Comparison of ENCODE assay signal across 8 mouse cellular contexts in the genomic region with DNA sequence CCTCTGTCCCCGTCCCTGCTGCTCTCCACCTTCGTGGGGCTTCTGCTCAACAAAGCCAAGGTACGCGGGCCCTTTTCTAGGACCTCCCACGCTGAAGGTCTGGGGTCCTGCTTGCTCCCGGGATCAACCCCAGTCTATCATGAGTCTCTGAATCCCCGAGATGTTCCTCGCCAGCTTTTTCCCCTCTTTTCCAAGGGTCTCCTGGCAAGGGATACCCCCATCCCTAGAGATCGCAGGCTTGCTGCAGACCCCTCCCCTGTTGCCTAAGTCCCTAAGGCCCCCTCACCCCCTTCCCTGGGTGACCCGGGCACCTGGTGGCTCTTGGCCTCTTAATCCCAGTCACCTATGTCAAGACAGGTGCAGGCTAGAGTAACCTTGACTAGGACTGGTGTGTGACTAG. TPM values are rescaled to one million over a fixed set of nuclear protein-coding genes. Genes with fewer than 3 reads are reported as not detected.
DNase-seq lines count a peak whose midpoint lies in the region; ATAC-seq and TF ChIP-seq lines count a peak whose summit lies in the region.

No protein-coding gene starts in this region.

- H3K4me1 ChIP-seq in cerebellum, adult 2 months (ENCODE audit: control insufficient read depth, insufficient read depth, low read length) = peaks cover 23% of the 10 kb centered on the region
- peaks cover 18% of the 10 kb centered on the region; the same call in 1 of the 2 replicates for H3K4me1 ChIP-seq in spleen, adult 2 months (ENCODE audit: control insufficient read depth, insufficient read depth, insufficient read length)
- H3K4me1 ChIP-seq in limb, embryonic 15.5 days = peaks cover 59% of the 10 kb centered on the region

- H3K9ac ChIP-seq in limb, embryonic 15.5 days = peak overlapping the region; percentile 47

- TF ChIP-seq CTCF in cerebellum, adult 2 months (IDR thresholded peaks at IDR 0.05; ENCODE audit: borderline replicate concordance, insufficient read depth, low read depth, low read length) = no peak
- no peak for TF ChIP-seq CTCF in spleen, adult 2 months (IDR thresholded peaks at IDR 0.05; ENCODE audit: extremely low read depth, insufficient read depth, insufficient read length, insufficient replicate concordance)

- peak overlapping the region; percentile 98 for H3K4me2 ChIP-seq in limb, embryonic 15.5 days

- WGBS in cerebellum, adult 2 months = 0% methylated on average over 10 of the region's 10 CpGs
- 19% methylated on average over 10 of the region's 10 CpGs for WGBS in spleen, adult 2 months
- WGBS in limb, embryonic 15.5 days = 4% methylated on average over 10 of the region's 10 CpGs

- H3K9me3 ChIP-seq in limb, embryonic 15.5 days = no peaks in the 10 kb centered on the region

- no peak for TF ChIP-seq POLR2A in cerebellum, adult 2 months (IDR thresholded peaks at IDR 0.05; ENCODE audit: borderline replicate concordance, insufficient read depth, low read length)
- TF ChIP-seq POLR2A in spleen, adult 2 months (IDR thresholded peaks at IDR 0.05; ENCODE audit: low read depth, low read length) = no peak

- no peaks in the 10 kb centered on the region for H3K27me3 ChIP-seq in cerebellum, adult 2 months (ENCODE audit: control insufficient read depth, insufficient read depth, low read length)
- H3K27me3 ChIP-seq in spleen, adult 2 months (ENCODE audit: control insufficient read depth, insufficient read depth, low read length) = peaks cover 9% of the 10 kb centered on the region
- H3K27me3 ChIP-seq in limb, embryonic 15.5 days = peaks cover 8% of the 10 kb centered on the region; the same call in 1 of the 2 replicates

- H3K36me3 ChIP-seq in spleen, adult 2 months (ENCODE audit: control insufficient read depth, insufficient read depth, low read length) = no peaks in the 10 kb centered on the region
- H3K36me3 ChIP-seq in limb, embryonic 15.5 days = no peaks in the 10 kb centered on the region

- ATAC-seq in limb, embryonic 15.5 days (ENCODE audit: insufficient number of reproducible peaks, low FRiP score, low TSS enrichment, low read depth) = no peak

- H3K4me3 ChIP-seq in cerebellum, adult 2 months (replicated peaks; ENCODE audit: insufficient read depth, low read depth, low read length) = peak overlapping the region; percentile 92
- peak overlapping the region; percentile 67 for H3K4me3 ChIP-seq in spleen, adult 2 months (ENCODE audit: extremely low read depth, insufficient read depth, insufficient read length)
- peak overlapping the region; percentile 61 for H3K4me3 ChIP-seq in limb, embryonic 15.5 days

- H3K27ac ChIP-seq in cerebellum, adult 2 months (ENCODE audit: insufficient read depth, low read length) = peak overlapping the region; percentile 99
- no peak overlapping the region for H3K27ac ChIP-seq in spleen, adult 2 months (ENCODE audit: insufficient read depth, low read length)
- H3K27ac ChIP-seq in limb, embryonic 15.5 days = no peak overlapping the region

- no peak for DNase-seq in cerebellum, adult 2 months
- DNase-seq in cerebellum, adult 18-20 months = no peak
- no peak for DNase-seq in spleen, adult 2 months (ENCODE audit: low read depth in 1 of 2, low spot score in 2 of 2)
- no peak for DNase-seq in spleen, postnatal 36 days (ENCODE audit: low spot score in 2 of 2)
- no peak for DNase-seq in retina, postnatal 1 day
- DNase-seq in left cerebral cortex, adult 9 months (ENCODE audit: low spot score in 2 of 2) = no peak
- DNase-seq in adrenal gland, postnatal 25 days = no peak

RNA-seq across cellular contexts. Expression of a gene that starts 16.3 kb away (rescaled TPM):
- polyA plus RNA-seq in cerebellum, adult 2 months (2012; rRNA removed) = 2.7 and 7.3 TPM in 2 replicates
- 0.02 and 0.06 TPM in 2 replicates for polyA plus RNA-seq in spleen, adult 2 months (2012; rRNA removed)
- 0.10 and 0.20 TPM in 2 replicates for polyA plus RNA-seq in limb, embryonic 15.5 days (2015; fragmentation: Nextera tagmentation; extraction: Ambion mirVana)
- total RNA-seq in adrenal gland, postnatal 25 days (2021) = not detected in 2 replicates

RNA-seq across cellular contexts. Expression of a gene that starts 18.5 kb away (rescaled TPM):
- polyA plus RNA-seq in cerebellum, adult 2 months (2012; rRNA removed) = 43.5 and 47.1 TPM in 2 replicates
- polyA plus RNA-seq in spleen, adult 2 months (2012; rRNA removed) = 0.65 and 0.69 TPM in 2 replicates
- polyA plus RNA-seq in limb, embryonic 15.5 days (2015; fragmentation: Nextera tagmentation; extraction: Ambion mirVana) = 22.5 and 41.2 TPM in 2 replicates
- 20.9 and 22.8 TPM in 2 replicates for total RNA-seq in adrenal gland, postnatal 25 days (2021)

RNA-seq across cellular contexts. Expression of a gene that starts 21.8 kb away (rescaled TPM):
- polyA plus RNA-seq in cerebellum, adult 2 months (2012; rRNA removed) = 26.0 and 29.1 TPM in 2 replicates
- polyA plus RNA-seq in spleen, adult 2 months (2012; rRNA removed) = 6.7 and 8.2 TPM in 2 replicates
- 8.5 and 9.4 TPM in 2 replicates for polyA plus RNA-seq in limb, embryonic 15.5 days (2015; fragmentation: Nextera tagmentation; extraction: Ambion mirVana)
- total RNA-seq in adrenal gland, postnatal 25 days (2021) = 9.9 and 10.9 TPM in 2 replicates

RNA-seq across cellular contexts. Expression of a gene that starts 28.0 kb away (rescaled TPM):
- 0.41 and 0.75 TPM in 2 replicates for polyA plus RNA-seq in cerebellum, adult 2 months (2012; rRNA removed)
- polyA plus RNA-seq in spleen, adult 2 months (2012; rRNA removed) = 0.05 TPM in 1 of 2 replicates, not detected in the other
- polyA plus RNA-seq in limb, embryonic 15.5 days (2015; fragmentation: Nextera tagmentation; extraction: Ambion mirVana) = 0.27 and 0.28 TPM in 2 replicates
- total RNA-seq in adrenal gland, postnatal 25 days (2021) = 0.82 and 1.5 TPM in 2 replicates

RNA-seq across cellular contexts. Expression of a gene that starts 28.0 kb away (rescaled TPM):
- 31.2 and 34.0 TPM in 2 replicates for polyA plus RNA-seq in cerebellum, adult 2 months (2012; rRNA removed)
- 21.3 and 27.1 TPM in 2 replicates for polyA plus RNA-seq in spleen, adult 2 months (2012; rRNA removed)
- polyA plus RNA-seq in limb, embryonic 15.5 days (2015; fragmentation: Nextera tagmentation; extraction: Ambion mirVana) = 61.9 and 70.5 TPM in 2 replicates
- 30.3 and 36.4 TPM in 2 replicates for total RNA-seq in adrenal gland, postnatal 25 days (2021)

Comparison
In these comparisons a context has a peak if more than half of its experiments do, and no peak if none do; other contexts are left out.
1. RNA of a gene that starts 18.5 kb away (polyA plus RNA-seq): 43.5 to 47.1 TPM in cerebellum, adult 2 months and 22.5 to 41.2 TPM in limb, embryonic 15.5 days; 0.65 to 0.69 TPM in spleen, adult 2 months; every median in the first group is over 10 times any median in the second.
2. Peak in every context shown above with its lines, with median percentiles within 50 percentile points of each other: H3K4me3 ChIP-seq.